Mouse (Mus musculus) forebrain, embryonic 14.5 days (tissue): ENCODE measurements around the gene Amz2. TPM values are rescaled to one million over a fixed set of nuclear protein-coding genes. Genes with fewer than 3 reads are reported as not detected.

Experiments
- ATAC-seq: fragments of 200-750 bp; cut with Nextera tagmentation; 2 replicates; pipeline ENCODE4 v1.8.0; 2017; ENCODE audit warnings: mild to moderate bottlenecking, moderate library complexity
- DNase-seq: peaks from one replicate; pipeline ENCODE4 v3.0.0-alpha.2; 2015; ENCODE audit warnings: low spot score
- H3K27ac ChIP-seq: fragments of 300-500 bp; sonication (generic); 2 replicates; pipeline ENCODE4 v1.5.1; 2014; ENCODE audit warnings: low read depth, mild to moderate bottlenecking, control low read depth, low read length, moderate library complexity
- H3K27me3 ChIP-seq: fragments of 300-500 bp; sonication (generic); replicated peaks from 2 replicates; pipeline ENCODE4 v1.6.1; 2014; ENCODE audit warnings: low read length, control low read depth, mixed read lengths; ENCODE audit not compliant: control insufficient read depth, insufficient read depth
- H3K36me3 ChIP-seq: fragments of 300-500 bp; sonication (generic); 2 replicates; pipeline ENCODE4 v1.6.1; 2014; ENCODE audit warnings: low read length, control low read depth; ENCODE audit not compliant: control insufficient read depth, insufficient read depth
- H3K4me1 ChIP-seq: fragments of 300-500 bp; sonication (generic); 2 replicates; pipeline ENCODE4 v1.6.1; 2014; ENCODE audit warnings: antibody characterized with exemption, low read length, control low read depth; ENCODE audit not compliant: control insufficient read depth, insufficient read depth
- H3K4me2 ChIP-seq: fragments of 300-500 bp; sonication (generic); 2 replicates; pipeline ENCODE4 v1.6.1; 2014; ENCODE audit warnings: mild to moderate bottlenecking, control low read depth, low read length
- H3K4me3 ChIP-seq: fragments of 300-500 bp; sonication (generic); 2 replicates; pipeline ENCODE4 v1.5.1; 2014; ENCODE audit warnings: low read depth, low read length, control low read depth
- H3K9ac ChIP-seq: fragments of 300-500 bp; sonication (generic); 2 replicates; pipeline ENCODE4 v1.6.1; 2014; ENCODE audit warnings: mild to moderate bottlenecking, low read length, control low read depth, moderate library complexity
- H3K9me3 ChIP-seq: fragments of 300-500 bp; sonication (generic); replicated peaks from 2 replicates; pipeline ENCODE4 v1.6.1; 2016; ENCODE audit warnings: low read length, control low read depth, mixed read lengths; ENCODE audit not compliant: control insufficient read depth
- WGBS: fragments of 180-500 bp; shearing (Covaris S2); extraction: QIAGEN DNeasy Blood & Tissue Kit; methylation state at CpG from one replicate; pipeline ENCODE4 v1.1.7; 2014; 5-methylcytosine and 5-hydroxymethylcytosine counted together
- polyA plus RNA-seq: library from polyadenylated mRNA; unstranded; fragments of >200 nt; fragmentation: Nextera tagmentation; extraction: Ambion mirVana; gene quantifications from 2 replicates; pipeline ENCODE4 v1.2.1, GENCODE M21; 2014

Gene Amz2
- polyA plus RNA-seq, 1 experiment from 2014 or later: 79.6 TPM

GRCm38 (mm10) chr11:109417472-109418040 is 8.2 kb upstream of the Amz2 start:
- no peak for ATAC-seq
- Histone ChIP-seq H3K36me3 (no peaks in the 10 kb centered on the region), H3K4me3 (no peak overlapping the region), H3K27me3 (no peaks in the 10 kb centered on the region), H3K27ac (no peak overlapping the region), H3K9me3 (no peaks in the 10 kb centered on the region), H3K4me2 (no peak overlapping the region), H3K9ac (no peak overlapping the region), H3K4me1 (no peaks in the 10 kb centered on the region)
- WGBS: 90% methylated on average over 9 of the region's 9 CpGs
- DNase-seq: no peak

GRCm38 (mm10) chr11:109419461-109419860 is 6.3 kb upstream of the Amz2 start:
- H3K9ac ChIP-seq: no peak overlapping the region
- no peak overlapping the region for H3K4me2 ChIP-seq
- WGBS: 42% methylated on average over 4 of the region's 4 CpGs

DNA sequence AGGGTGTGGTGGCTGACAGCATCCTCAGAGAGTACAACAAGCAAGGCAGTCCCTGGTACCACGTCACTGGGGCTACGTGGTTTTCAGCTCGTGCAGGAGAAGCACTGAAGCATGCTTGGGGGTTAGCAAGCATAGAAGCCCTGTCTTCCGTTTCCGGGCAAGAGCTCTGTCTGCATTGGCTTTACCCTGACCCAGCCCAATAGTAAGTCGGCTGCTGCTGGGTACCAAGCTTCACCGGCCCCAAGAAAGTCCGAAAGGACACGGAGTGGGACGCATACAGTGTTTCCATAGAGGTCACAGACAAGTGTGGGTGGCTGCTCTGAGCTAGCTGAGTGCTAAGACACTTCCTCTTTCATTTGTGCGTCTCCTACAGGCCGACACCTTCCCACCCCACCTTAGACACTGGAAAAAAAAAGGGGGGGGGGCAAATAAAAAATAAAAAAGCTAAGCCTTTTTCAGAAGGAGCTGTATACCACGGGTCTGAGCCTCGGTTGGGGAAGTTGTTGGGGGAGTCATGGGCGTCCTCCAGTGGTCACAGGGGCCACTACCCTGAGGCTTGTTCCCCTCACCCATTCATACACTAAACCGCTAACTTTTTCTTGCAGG is 5.7 kb upstream of the Amz2 start:
- DNase-seq (no peak), ATAC-seq (no peak)
- Histone ChIP-seq H3K4me3 (no peak overlapping the region), H3K9me3 (no peaks in the 10 kb centered on the region), H3K4me2 (no peak overlapping the region), H3K27ac (no peak overlapping the region), H3K4me1 (no peaks in the 10 kb centered on the region), H3K27me3 (no peaks in the 10 kb centered on the region), H3K36me3 (no peaks in the 10 kb centered on the region), H3K9ac (no peak overlapping the region)
- 40% methylated on average over 16 of the region's 16 CpGs for WGBS

More at GRCm38 (mm10) chr11:109419461-109419860, 6.3 kb upstream of the Amz2 start:
- H3K9me3 ChIP-seq: no peaks in the 10 kb centered on the region
- H3K27me3 ChIP-seq: no peaks in the 10 kb centered on the region
- H3K4me3 ChIP-seq: no peak overlapping the region
- H3K36me3 ChIP-seq: no peaks in the 10 kb centered on the region
- DNase-seq (no peak), ATAC-seq (no peak)
- H3K27ac ChIP-seq: no peak overlapping the region
- no peaks in the 10 kb centered on the region for H3K4me1 ChIP-seq

- no peak overlapping the region for H3K9ac ChIP-seq
- DNase-seq (no peak), ATAC-seq (no peak)
- H3K4me3 ChIP-seq: no peak overlapping the region
- WGBS: 89% methylated on average over 14 of the region's 14 CpGs
- H3K4me2 ChIP-seq: no peak overlapping the region
- no peaks in the 10 kb centered on the region for H3K27me3 ChIP-seq
- no peaks in the 10 kb centered on the region for H3K4me1 ChIP-seq
- no peaks in the 10 kb centered on the region for H3K36me3 ChIP-seq
- no peak overlapping the region for H3K27ac ChIP-seq
- H3K9me3 ChIP-seq: no peaks in the 10 kb centered on the region
Observed at GRCm38 (mm10) chr11:109420567-109420962, 5.2 kb upstream of the Amz2 start.

DNA sequence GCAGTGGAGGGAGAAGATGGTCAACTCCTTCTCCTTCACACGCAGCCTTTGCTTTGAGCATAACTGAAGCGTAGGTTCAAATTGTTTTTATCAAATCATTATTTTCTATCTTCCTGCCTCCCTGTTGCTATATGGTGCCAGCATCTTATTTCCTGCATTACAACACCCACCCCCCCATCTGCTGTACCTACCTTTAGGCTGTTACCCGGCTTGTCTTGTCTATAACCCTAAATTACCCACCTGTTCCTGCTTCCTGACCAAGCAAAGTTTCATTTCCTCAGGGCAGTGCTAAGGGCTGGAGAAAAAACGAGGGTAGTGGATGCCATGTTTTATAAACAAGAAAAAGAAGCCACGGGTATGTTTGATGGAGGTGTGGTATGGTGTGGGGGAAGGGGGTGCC is 4.5 kb upstream of the Amz2 start:
- WGBS: 88% methylated on average over 5 of the region's 5 CpGs

GRCm38 (mm10) chr11:109422263-109422662 is 3.5 kb upstream of the Amz2 start:
- no peak for ATAC-seq
- Histone ChIP-seq H3K9me3 (no peaks in the 10 kb centered on the region), H3K9ac (no peak overlapping the region), H3K4me3 (no peak overlapping the region), H3K4me2 (no peak overlapping the region), H3K36me3 (no peaks in the 10 kb centered on the region), H3K4me1 (peaks cover 4% of the 10 kb centered on the region; the same call in 1 of the 2 replicates), H3K27ac (no peak overlapping the region), H3K27me3 (no peaks in the 10 kb centered on the region)
- WGBS: 96% methylated on average over 4 of the region's 4 CpGs
- DNase-seq: no peak

More for the DNA sequence above, 4.5 kb upstream of the Amz2 start:
- Histone ChIP-seq H3K9ac (no peak overlapping the region), H3K4me1 (no peaks in the 10 kb centered on the region), H3K36me3 (no peaks in the 10 kb centered on the region), H3K27ac (no peak overlapping the region), H3K4me2 (no peak overlapping the region), H3K27me3 (no peaks in the 10 kb centered on the region), H3K4me3 (no peak overlapping the region), H3K9me3 (no peaks in the 10 kb centered on the region)
- ATAC-seq (no peak), DNase-seq (no peak)

- WGBS: 57% methylated on average over 1 of the region's 1 CpGs
- peaks cover under 1% of the 10 kb centered on the region; the same call in 1 of the 2 replicates for H3K36me3 ChIP-seq
- H3K4me2 ChIP-seq: no peak overlapping the region
- DNase-seq: no peak
- H3K27me3 ChIP-seq: no peaks in the 10 kb centered on the region
- no peak overlapping the region for H3K4me3 ChIP-seq
- no peaks in the 10 kb centered on the region for H3K9me3 ChIP-seq
- peaks cover 4% of the 10 kb centered on the region; the same call in 1 of the 2 replicates for H3K4me1 ChIP-seq
- H3K27ac ChIP-seq: no peak overlapping the region
- ATAC-seq: no peak
- H3K9ac ChIP-seq: no peak overlapping the region
Observed at GRCm38 (mm10) chr11:109423294-109423693, 2.5 kb upstream of the Amz2 start.

DNA sequence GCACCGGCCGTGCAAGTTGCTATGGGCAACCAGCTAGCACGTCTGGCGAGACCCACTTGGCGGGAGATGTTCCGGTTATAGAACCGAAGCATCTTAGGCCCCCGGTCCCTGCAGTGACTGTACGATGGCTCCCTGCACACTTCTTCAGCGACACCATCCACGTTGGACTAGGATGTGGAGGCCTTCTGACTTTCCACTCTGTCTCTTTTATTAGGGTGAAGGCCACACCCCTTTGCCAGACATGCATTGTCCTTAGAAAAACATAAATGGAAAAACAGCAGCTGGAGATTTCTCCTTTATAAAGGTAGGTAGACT is 483 bp downstream of the Amz2 start:
- no peak for ATAC-seq
- under 1% methylated on average over 11 of the region's 11 CpGs for whole genome bisulfite sequencing

DNA sequence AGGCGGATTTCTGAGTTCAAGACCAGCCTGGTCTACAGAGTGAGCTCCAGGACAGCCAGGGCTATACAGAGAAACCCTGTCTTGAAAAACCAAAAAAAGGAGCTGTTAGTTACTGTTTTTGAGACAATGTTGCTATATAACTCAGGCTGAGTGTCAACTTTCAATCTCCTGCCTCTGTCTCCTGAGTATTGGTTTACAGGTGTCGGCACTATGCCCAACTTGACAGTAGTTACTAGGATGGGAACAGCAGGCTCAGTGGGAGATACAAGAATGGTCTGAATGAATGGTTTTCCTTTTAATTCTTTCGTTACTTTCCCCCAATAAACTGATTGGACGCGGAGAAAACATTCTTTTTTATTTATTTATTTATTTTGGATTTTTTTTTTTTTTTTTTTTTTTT is 1.6 kb downstream of the Amz2 start:
- 96% methylated on average over 5 of the region's 5 CpGs for WGBS
- H3K9ac ChIP-seq: no peak overlapping the region
- H3K36me3 ChIP-seq: peaks cover 32% of the 10 kb centered on the region
- no peak overlapping the region for H3K27ac ChIP-seq
- no peak overlapping the region for H3K4me3 ChIP-seq
- ATAC-seq (no peak), DNase-seq (no peak)
- H3K4me2 ChIP-seq: no peak overlapping the region; the same call in 1 of the 2 replicates
- H3K27me3 ChIP-seq: no peaks in the 10 kb centered on the region
- H3K4me1 ChIP-seq: peaks cover 4% of the 10 kb centered on the region; the same call in 1 of the 2 replicates
- no peaks in the 10 kb centered on the region for H3K9me3 ChIP-seq

More for the DNA sequence above, 483 bp downstream of the Amz2 start:
- Histone ChIP-seq H3K4me3 (peak overlapping the region; percentile 58), H3K27me3 (no peaks in the 10 kb centered on the region), H3K9me3 (no peaks in the 10 kb centered on the region), H3K27ac (peak overlapping the region; percentile 78), H3K9ac (peak overlapping the region; percentile 77), H3K4me1 (peaks cover 4% of the 10 kb centered on the region; the same call in 1 of the 2 replicates), H3K4me2 (peak overlapping the region; percentile 55), H3K36me3 (peaks cover 27% of the 10 kb centered on the region)
- DNase-seq: no peak
